Mouse (Mus musculus): ENCODE results near the gene Olfr573-ps1.

DNA sequence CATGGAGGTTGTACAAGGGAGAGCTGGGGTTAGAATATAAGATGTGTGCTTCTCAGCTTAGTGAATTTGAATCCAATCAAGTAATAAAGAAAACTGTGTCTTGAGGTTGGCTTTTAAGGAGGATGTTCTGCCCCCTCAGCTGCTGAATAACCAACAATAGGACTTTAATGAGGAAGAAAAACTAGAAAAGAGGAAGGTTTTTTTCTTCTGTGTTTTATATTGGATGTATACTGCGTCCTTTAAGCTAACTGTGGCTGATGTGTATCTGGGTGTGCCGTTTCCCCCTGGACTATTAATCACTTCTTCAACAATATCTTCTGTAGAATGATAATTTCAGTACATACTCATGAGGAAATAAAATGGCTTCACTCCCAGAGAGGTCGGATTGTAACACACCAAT lies 15.3 kb downstream of the Olfr573-ps1 start:
- no peak for TF ChIP-seq GATA1 (IDR thresholded peaks at IDR 0.05; ENCODE audit: low read length)
- no peak for TF ChIP-seq TAL1 (IDR thresholded peaks at IDR 0.05; ENCODE audit: low read length)
